Mouse (Mus musculus) forebrain, embryonic 16.5 days (tissue): ENCODE measurements at regions not wholly inside any gene's neighbourhood (a gene's known extent, or its start where the extent isn't known, plus 50 kb on each side); places are given as distances from the start of the nearest gene placed in this dataset.

Source experiments
- ATAC-seq: fragments of 200-750 bp; cut with Nextera tagmentation; 2 replicates; pipeline ENCODE4 v1.8.0; 2017; ENCODE audit warnings: mild to moderate bottlenecking, moderate library complexity
- H3K27ac ChIP-seq: fragments of 300-500 bp; sonication (generic); 2 replicates; pipeline ENCODE4 v1.5.1; 2014; ENCODE audit warnings: low read length, control low read depth
- H3K27me3 ChIP-seq: fragments of 300-500 bp; sonication (generic); replicated peaks from 2 replicates; pipeline ENCODE4 v1.6.1; 2014; ENCODE audit warnings: low read length; ENCODE audit not compliant: control insufficient read depth, insufficient read depth
- H3K36me3 ChIP-seq: fragments of 300-500 bp; sonication (generic); 2 replicates; pipeline ENCODE4 v1.6.1; 2014; ENCODE audit not compliant: control insufficient read depth, insufficient read depth
- H3K4me1 ChIP-seq: fragments of 300-500 bp; sonication (generic); replicated peaks from 2 replicates; pipeline ENCODE4 v1.6.1; 2014; ENCODE audit warnings: low read length; ENCODE audit not compliant: control insufficient read depth, insufficient read depth
- H3K4me2 ChIP-seq: fragments of 300-500 bp; sonication (generic); 2 replicates; pipeline ENCODE4 v1.6.1; 2014; ENCODE audit warnings: mild to moderate bottlenecking, low read length, control low read depth
- H3K4me3 ChIP-seq: fragments of 300-500 bp; sonication (generic); replicated peaks from 2 replicates; pipeline ENCODE4 v1.5.1; 2014; ENCODE audit warnings: mild to moderate bottlenecking, low read length, control low read depth
- H3K9ac ChIP-seq: fragments of 300-500 bp; sonication (generic); replicated peaks from 2 replicates; pipeline ENCODE4 v1.6.1; 2014; ENCODE audit warnings: low read depth, low read length, control low read depth
- H3K9me3 ChIP-seq: fragments of 300-500 bp; sonication (generic); 2 replicates; pipeline ENCODE4 v1.6.1; 2016; ENCODE audit warnings: low read length; ENCODE audit not compliant: control insufficient read depth
- WGBS: fragments of 180-500 bp; shearing (Covaris S2); extraction: QIAGEN DNeasy Blood & Tissue Kit; methylation state at CpG from one replicate; pipeline ENCODE4 v1.1.7; 2014; 5-methylcytosine and 5-hydroxymethylcytosine counted together

DNA sequence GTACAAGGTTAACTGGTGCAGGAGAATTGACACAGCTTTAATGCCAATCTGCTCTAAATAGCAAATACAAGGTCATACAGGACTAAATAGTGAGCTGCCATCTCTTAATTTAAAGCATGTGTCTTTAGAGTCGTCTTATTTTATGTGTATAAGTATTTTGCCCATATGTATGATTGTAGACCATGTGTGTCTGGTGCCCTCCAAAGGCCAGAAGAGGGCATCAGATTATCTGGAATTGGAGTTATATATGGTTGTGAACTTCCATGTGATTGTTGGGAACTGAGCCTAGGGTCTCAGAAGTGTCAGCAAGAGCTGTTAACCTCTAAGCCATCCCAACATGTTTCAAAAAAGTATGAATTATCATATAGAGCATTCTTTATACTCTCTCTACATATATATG, 68.8 kb upstream of the Tmeff2 start:
- H3K36me3 ChIP-seq = no peaks in the 10 kb centered on the region
- H3K27me3 ChIP-seq = no peaks in the 10 kb centered on the region
- no peak overlapping the region for H3K27ac ChIP-seq
- no peak overlapping the region for H3K9ac ChIP-seq
- 58% methylated on average over 1 of the region's 1 CpGs for whole genome bisulfite sequencing
- no peaks in the 10 kb centered on the region for H3K9me3 ChIP-seq
- H3K4me1 ChIP-seq = no peaks in the 10 kb centered on the region
- no peak overlapping the region for H3K4me2 ChIP-seq
- no peak for ATAC-seq
- no peak overlapping the region for H3K4me3 ChIP-seq

DNA sequence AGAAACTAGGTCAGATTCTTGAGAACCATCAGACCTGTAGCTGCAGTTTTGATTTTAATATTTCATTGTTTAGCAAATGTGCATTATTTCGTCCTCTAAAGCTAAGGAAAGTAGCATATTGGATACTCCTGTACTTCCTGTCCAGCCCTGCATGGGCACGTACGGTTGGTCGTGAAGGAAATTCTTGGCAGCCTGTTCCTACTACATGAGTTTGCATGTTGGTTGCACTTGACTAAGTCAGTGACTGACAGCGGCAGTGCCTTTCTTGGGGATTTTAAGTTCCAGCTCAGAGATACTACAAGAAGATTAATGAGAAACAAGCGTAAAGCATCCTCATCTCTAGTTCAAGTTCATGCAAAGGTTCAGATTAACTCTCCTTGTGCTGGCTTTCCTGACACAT, 64.3 kb upstream of the Tmeff2 start:
- H3K4me3 ChIP-seq = no peak overlapping the region
- no peak for ATAC-seq
- no peak overlapping the region for H3K27ac ChIP-seq
- 88% methylated on average over 6 of the region's 6 CpGs for WGBS
- H3K9me3 ChIP-seq = no peaks in the 10 kb centered on the region
- H3K9ac ChIP-seq = no peak overlapping the region
- H3K4me2 ChIP-seq = no peak overlapping the region
- H3K36me3 ChIP-seq = no peaks in the 10 kb centered on the region
- no peaks in the 10 kb centered on the region for H3K27me3 ChIP-seq
- no peaks in the 10 kb centered on the region for H3K4me1 ChIP-seq

- Histone ChIP-seq H3K9ac (no peak overlapping the region), H3K36me3 (no peaks in the 10 kb centered on the region), H3K4me3 (no peak overlapping the region), H3K27ac (no peak overlapping the region), H3K4me1 (no peaks in the 10 kb centered on the region), H3K9me3 (no peaks in the 10 kb centered on the region), H3K4me2 (no peak overlapping the region), H3K27me3 (no peaks in the 10 kb centered on the region)
- no peak for ATAC-seq
- WGBS = 72% methylated on average over 1 of the region's 1 CpGs
Measured at GRCm38 (mm10) chr1:50847156-50847555, 53.3 kb upstream of the Tmeff2 start.
